Mouse (Mus musculus) telencephalon, adult 2 months (tissue): ENCODE measurements around the gene Cyb5d1.
A peak's percentile ranks its signal among the peaks of the same experiment; 100 is the strongest.

Source experiments
- DNase-seq: peaks from one replicate; pipeline ENCODE4 v3.0.0-alpha.2; 2011; ENCODE audit warnings: low read depth, low spot score

The Cyb5d1 gene

GRCm38 (mm10) chr11:69395235-69395633, at the start of gene Cyb5d1, which contains the start of gene Naa38:
Cyb5d1 (minus strand) TSS chr11:69395631.
Naa38 (plus strand) TSS chr11:69395487.
- peak; percentile 96 for DNase-seq

DNA sequence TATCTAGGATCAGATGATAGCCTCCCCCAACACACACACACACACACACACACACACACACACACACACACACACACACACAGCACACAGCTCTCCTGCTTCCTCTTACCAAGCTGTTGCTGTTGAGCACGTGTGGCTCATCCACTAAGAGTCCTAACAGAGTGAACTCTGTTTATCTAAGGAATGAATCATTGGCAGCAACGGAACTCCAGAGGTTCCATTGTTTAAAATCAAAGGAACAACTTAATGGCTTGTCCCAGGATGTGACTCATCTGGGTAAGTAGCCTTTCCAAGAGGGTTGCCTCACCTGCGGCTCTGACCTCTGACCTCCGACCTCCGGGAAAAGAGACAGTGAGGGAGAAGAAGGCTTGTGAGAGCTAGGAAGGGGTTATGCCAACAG, 47.9 kb upstream of the Cyb5d1 start:
- DNase-seq = no peak

GRCm38 (mm10) chr11:69437291-69437690, 41.9 kb upstream of the Cyb5d1 start:
- no peak for DNase-seq

DNA sequence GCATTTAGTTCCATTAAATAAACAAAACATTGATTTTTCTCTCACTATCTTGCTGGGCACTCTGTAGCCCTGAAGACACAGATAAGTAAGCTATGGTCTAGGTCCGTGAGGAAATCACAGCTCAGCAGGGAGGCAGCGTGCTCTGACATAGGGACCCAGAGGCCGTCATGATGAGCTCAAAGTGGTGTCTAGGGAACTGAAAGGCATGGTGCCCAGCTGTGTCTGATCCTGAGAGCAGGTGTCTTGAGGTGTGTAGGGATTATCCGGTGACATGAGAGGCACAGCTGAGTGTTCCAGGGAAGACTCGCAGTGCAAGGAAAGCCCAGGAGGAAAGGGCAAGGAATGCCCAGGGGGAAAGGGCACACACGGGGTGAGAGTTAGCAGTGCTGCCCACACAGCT, 37.8 kb upstream of the Cyb5d1 start:
- no peak for DNase-seq

GRCm38 (mm10) chr11:69432640-69432982, 37.2 kb upstream of the Cyb5d1 start:
- DNase-seq = no peak

DNA sequence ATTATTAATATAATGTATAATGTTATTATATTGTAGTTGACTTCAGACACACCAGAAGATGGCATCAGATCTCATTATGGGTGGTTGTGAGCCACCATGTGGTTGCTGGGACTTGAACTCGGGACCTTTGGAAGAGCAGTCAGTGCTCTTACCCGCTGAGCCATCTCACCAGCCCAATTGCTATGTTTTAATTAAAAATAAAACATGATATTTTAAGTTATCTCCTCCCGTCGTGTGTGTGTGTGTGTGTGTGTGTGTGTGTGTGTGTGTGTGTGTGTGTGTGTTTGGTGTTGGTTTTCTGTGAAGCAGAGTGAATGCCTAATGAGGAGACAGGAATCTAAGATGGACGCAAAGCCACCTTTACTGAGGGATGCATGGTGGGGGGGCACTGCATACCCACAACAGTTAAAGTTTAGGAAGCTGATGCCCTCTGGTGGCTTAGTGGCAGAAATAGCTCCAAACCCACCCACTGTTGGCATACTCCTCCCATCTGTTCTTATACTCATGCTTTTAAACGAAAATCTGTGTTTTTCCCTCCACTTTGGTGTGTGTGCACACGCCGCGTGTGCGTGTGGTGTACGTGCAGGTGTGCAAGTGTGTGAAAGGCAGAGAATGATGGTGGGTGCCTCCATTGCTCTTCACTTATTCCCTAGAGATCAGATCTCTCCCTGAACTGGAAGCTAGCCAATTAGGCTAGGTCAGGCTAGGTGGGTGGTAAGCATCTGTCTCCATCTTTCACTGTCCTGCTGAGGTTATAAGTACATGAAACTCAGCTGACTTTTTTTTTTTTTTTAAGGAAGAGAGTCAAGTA, 36.6 kb upstream of the Cyb5d1 start:
- no peak for DNase-seq

DNA sequence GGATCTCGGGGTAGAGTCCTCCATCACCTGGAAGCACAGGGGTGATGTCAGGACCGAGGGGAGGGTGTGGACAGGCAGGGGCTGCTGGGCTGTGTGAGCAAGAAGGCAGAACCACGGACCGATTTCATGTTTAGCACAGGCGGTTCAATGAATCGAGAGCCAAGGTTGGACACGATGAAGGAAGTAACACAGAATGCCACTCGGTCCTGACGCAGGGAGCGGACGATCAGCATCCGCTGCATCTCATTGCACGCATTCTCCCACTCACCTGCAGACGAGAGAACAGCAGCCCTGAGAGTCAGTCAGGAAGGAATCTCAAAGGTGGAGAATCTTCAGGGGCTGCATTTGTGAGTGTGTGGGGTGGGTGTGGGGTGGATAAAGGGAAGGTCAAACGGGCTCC, 35.2 kb upstream of the Cyb5d1 start:
- no peak for DNase-seq

GRCm38 (mm10) chr11:69429313-69429712, 33.9 kb upstream of the Cyb5d1 start:
- no peak for DNase-seq

DNA sequence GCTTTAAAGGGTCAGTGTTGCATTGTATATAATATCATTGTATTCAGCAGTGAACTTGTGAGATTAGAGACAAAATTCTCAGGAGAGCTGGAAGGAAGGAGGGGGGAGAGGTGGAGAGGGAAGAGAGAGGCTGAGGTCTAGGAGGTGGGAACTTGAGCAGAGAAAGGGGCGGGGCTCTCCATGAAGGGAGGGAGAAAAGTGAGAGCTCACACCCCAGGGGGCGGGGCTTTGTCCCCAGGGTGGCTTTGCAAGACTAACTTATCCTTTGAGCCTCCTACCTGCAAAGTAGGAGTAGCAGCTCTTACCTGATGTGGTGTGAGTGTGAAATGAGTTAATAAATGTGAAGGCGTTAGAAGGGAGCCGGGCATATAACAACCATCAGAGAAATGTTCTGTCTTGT, 33.3 kb upstream of the Cyb5d1 start:
- no peak for DNase-seq

DNA sequence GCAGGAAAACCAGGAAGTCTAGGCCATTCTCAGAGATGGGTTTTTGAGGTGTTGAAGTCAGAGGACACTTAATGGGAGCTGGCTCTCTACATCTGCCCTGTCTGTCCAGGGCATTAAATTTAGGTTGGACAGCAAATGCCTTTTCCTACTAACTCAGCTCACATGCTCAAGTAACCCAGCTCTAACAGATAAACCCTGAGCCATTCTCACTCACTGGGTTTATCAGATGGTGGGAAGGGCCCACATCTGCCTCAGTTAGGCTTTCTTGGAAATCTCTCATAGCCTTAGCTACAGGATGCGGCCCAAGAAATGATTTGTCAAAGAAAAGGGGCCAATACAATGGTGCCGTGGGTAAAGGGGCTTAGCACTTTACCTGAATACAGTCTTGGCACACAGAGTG, 30.8 kb upstream of the Cyb5d1 start:
- DNase-seq = no peak

DNA sequence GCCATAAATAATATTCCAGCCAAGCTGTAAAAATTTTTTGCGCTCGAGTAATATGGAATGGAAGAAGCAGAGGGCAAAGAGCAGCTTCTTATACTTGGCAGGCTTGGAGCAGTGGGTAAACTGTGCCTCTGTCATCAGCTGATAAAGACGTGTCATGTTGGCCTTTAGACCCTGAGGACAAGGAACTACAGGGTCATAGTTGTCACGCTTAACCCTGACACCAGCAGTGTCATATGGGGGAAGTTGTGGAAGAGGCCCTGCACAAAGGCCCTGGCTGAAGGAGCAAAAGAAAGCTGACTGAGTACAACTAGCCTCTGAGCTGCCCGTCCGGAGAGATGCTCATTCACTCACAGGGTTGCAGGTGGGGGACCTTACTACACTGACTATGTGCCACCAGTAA, 28.5 kb upstream of the Cyb5d1 start:
- DNase-seq = no peak

DNA sequence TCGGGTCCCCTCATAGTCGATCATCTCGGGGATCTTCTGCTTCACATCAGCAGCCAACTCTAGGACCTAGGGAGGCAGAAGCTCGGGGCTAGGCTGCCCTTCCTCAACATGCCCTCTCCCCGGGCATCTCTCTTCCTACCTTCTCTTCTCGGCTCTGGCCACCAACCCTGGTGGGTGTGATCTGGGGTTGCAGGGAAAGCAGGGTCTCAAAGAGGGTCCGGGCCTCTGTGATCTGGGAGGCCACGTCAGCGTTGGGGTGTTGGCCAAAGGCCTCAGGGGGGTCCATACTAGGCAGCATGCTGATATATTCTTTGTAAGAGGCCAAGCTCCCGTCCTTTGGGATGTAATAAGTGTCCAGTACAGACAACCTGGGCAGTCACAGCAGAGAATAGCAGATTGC, 27.4 kb upstream of the Cyb5d1 start:
- DNase-seq = no peak

GRCm38 (mm10) chr11:69421131-69421977, 25.9 kb upstream of the Cyb5d1 start:
- DNase-seq = no peak

DNA sequence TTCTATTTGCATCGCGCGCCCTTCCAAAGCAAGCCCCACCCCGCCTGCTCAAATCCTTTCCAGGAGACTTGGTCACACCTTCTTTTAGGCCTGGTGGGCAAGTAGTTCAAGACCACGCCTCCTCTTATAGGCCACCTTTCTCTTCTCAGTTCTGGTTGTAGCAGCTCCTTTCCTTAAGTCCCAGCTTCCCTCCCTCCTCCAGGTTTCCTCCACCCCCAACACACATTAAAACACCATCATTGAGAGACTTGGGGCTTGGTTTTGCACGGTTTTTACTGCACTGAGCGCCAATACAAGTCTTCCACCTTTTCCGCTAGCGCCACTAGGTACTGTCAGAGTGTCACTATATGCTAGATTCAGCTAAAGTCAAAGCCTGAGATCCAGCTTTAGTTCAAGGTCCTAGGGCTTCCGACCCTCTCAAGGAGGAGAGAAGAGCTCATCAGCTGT, 25.1 kb upstream of the Cyb5d1 start:
- no peak for DNase-seq

GRCm38 (mm10) chr11:69419813-69420553, 24.6 kb upstream of the Cyb5d1 start:
- no peak for DNase-seq

GRCm38 (mm10) chr11:69419443-69419812, 24.0 kb upstream of the Cyb5d1 start:
- DNase-seq = no peak

- DNase-seq = peak; percentile 97
Observed at GRCm38 (mm10) chr11:69418481-69419442, 23.3 kb upstream of the Cyb5d1 start.

GRCm38 (mm10) chr11:69417449-69418384, 22.3 kb upstream of the Cyb5d1 start:
- DNase-seq = no peak

- no peak for DNase-seq
Observed at GRCm38 (mm10) chr11:69416921-69417448, 21.6 kb upstream of the Cyb5d1 start.

GRCm38 (mm10) chr11:69416509-69416908, 21.1 kb upstream of the Cyb5d1 start:
- DNase-seq = no peak
